Mouse (Mus musculus) heart, embryonic 15.5 days (tissue): ENCODE measurements at regions not wholly inside any gene's neighbourhood (a gene's known extent, or its start where the extent isn't known, plus 50 kb on each side); places are given as distances from the start of the nearest gene placed in this dataset.

ENCODE experiments used
- ATAC-seq: fragments of 200-750 bp; cut with Nextera tagmentation; replicated peaks from 2 replicates; pipeline ENCODE4 v1.8.0; 2017; ENCODE audit warnings: low read depth, moderate TSS enrichment; ENCODE audit not compliant: insufficient number of reproducible peaks, insufficient read depth, low FRiP score
- H3K27ac ChIP-seq: fragments of 300-500 bp; sonication (generic); 2 replicates; pipeline ENCODE4 v1.5.1; 2015; ENCODE audit warnings: mild to moderate bottlenecking, inconsistent platforms
- H3K27me3 ChIP-seq: fragments of 300-500 bp; sonication (generic); 2 replicates; pipeline ENCODE4 v1.6.1; 2015; ENCODE audit warnings: inconsistent platforms
- H3K36me3 ChIP-seq: fragments of 300-500 bp; sonication (generic); 2 replicates; pipeline ENCODE4 v1.6.1; 2015; ENCODE audit warnings: mild to moderate bottlenecking, inconsistent platforms
- H3K4me1 ChIP-seq: fragments of 300-500 bp; sonication (generic); replicated peaks from 2 replicates; pipeline ENCODE4 v1.6.1; 2015; ENCODE audit warnings: inconsistent platforms
- H3K4me2 ChIP-seq: fragments of 300-500 bp; sonication (generic); 2 replicates; pipeline ENCODE4 v1.6.1; 2015; ENCODE audit warnings: inconsistent platforms, mild to moderate bottlenecking, moderate library complexity
- H3K4me3 ChIP-seq: fragments of 300-500 bp; sonication (generic); 2 replicates; pipeline ENCODE4 v1.5.1; 2015; ENCODE audit warnings: mild to moderate bottlenecking, inconsistent platforms
- H3K9ac ChIP-seq: fragments of 300-500 bp; sonication (generic); 2 replicates; pipeline ENCODE4 v1.6.1; 2015; ENCODE audit warnings: mild to moderate bottlenecking, inconsistent platforms
- H3K9me3 ChIP-seq: fragments of 300-500 bp; sonication (generic); replicated peaks from 2 replicates; pipeline ENCODE4 v1.6.1; 2016; ENCODE audit warnings: inconsistent platforms
- WGBS: fragments of 180-500 bp; shearing (Covaris S2); methylation state at CpG from one replicate; pipeline ENCODE4 v1.1.7; 2015; ENCODE audit warnings: mixed read lengths; 5-methylcytosine and 5-hydroxymethylcytosine counted together

DNA sequence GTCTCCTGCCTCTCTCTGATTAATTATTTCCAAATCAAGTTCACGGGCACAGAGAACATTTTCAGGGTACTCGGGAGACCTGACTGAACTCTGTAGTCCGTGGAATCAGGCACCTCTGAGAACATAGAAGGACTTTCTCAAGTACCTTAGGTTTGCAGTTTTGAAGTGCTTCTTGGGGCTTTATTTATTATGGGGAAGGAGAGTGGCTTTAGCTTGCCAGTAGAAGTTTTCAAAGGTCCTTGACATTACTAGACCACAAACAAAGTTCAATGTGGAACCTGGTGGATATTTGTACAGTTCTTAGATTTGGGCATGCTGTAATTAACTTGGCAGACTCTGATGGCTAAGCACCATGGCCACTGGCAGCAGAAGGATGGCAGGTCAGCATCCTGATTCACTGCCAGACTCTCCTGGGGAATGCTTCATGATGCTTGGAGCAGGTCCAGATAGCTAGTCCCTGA is 853.5 kb downstream of the Adgrl2 start:
- H3K9ac ChIP-seq, result no peak overlapping the region
- no peak overlapping the region for H3K4me3 ChIP-seq
- H3K36me3 ChIP-seq, result no peaks in the 10 kb centered on the region
- WGBS, result 73% methylated on average over 3 of the region's 3 CpGs
- no peak for ATAC-seq
- H3K9me3 ChIP-seq, result no peaks in the 10 kb centered on the region
- no peak overlapping the region for H3K4me2 ChIP-seq
- H3K4me1 ChIP-seq, result no peaks in the 10 kb centered on the region
- no peaks in the 10 kb centered on the region for H3K27me3 ChIP-seq
- no peak overlapping the region for H3K27ac ChIP-seq

- Histone ChIP-seq H3K36me3 (no peaks in the 10 kb centered on the region), H3K27ac (no peak overlapping the region), H3K27me3 (no peaks in the 10 kb centered on the region), H3K4me3 (no peak overlapping the region), H3K9me3 (no peaks in the 10 kb centered on the region), H3K9ac (no peak overlapping the region), H3K4me1 (no peaks in the 10 kb centered on the region), H3K4me2 (no peak overlapping the region)
- WGBS, result 70% methylated on average over 2 of the region's 2 CpGs
- no peak for ATAC-seq
Measured at GRCm38 (mm10) chr3:148134646-148135045, 855.7 kb downstream of the Adgrl2 start.

DNA sequence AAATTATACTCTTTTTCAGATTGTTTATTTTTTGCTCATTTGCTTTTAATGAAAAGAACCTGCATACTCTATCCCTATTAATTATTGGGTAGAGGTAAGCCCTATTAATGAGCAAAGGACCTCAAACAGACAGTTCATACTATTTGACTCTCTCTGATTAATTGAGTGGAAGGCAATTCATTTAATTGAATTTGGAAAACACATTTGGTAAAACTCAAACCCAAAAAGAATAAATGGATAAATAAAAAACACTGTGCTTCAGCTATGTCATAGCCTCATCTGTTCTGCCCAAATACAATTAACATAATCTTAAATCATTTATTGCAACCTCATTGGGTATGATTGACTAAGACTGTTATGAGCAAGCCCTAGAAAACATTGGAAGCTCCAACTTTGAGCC is 874.8 kb downstream of the Adgrl2 start:
- Histone ChIP-seq H3K9ac (no peak overlapping the region), H3K4me2 (no peak overlapping the region), H3K36me3 (no peaks in the 10 kb centered on the region), H3K4me1 (no peaks in the 10 kb centered on the region), H3K27me3 (no peaks in the 10 kb centered on the region), H3K27ac (no peak overlapping the region), H3K9me3 (no peaks in the 10 kb centered on the region), H3K4me3 (no peak overlapping the region)
- ATAC-seq, result no peak

DNA sequence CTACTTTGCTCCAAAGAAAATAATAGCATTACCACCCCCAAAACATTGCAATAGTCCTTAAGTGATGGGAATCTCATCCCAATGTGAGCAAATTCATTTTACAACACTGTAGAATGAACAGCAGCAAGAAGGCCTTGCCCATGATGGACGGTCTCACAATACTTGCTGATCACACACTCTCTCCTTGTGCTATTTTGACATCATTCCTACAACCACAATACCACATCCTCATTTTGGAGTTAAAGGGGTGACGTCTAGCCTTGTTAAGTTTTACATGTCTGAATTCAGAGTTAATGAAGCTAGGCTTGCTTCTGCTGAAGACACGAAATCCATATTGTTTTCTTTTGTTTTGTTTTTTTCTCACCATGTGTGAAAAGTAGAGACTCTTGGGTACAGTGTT is 878.2 kb downstream of the Adgrl2 start:
- no peak overlapping the region for H3K4me3 ChIP-seq
- H3K27ac ChIP-seq, result no peak overlapping the region
- H3K36me3 ChIP-seq, result no peaks in the 10 kb centered on the region
- ATAC-seq, result no peak
- no peaks in the 10 kb centered on the region for H3K9me3 ChIP-seq
- no peaks in the 10 kb centered on the region for H3K4me1 ChIP-seq
- no peak overlapping the region for H3K4me2 ChIP-seq
- no peaks in the 10 kb centered on the region for H3K27me3 ChIP-seq
- 78% methylated on average over 3 of the region's 3 CpGs for WGBS
- H3K9ac ChIP-seq, result no peak overlapping the region

DNA sequence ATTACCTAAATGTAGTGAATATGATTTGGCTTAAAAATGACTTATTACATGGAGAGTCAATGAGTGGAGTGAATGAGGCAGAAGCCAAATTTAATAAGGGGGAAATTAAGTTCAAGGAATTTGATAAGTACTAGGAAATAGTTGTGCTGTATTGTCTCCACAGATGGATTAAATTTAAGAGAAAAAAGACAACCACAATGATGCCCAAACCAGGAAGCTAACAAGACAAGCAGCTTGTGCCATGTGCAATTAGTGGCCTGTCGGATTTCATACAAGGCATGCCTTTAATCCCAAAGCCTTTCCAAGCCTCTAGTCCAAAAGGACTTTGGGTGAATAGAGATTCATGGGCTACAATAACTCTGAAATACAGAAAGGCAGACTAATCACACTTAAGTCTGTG is 883.3 kb downstream of the Adgrl2 start:
- H3K27ac ChIP-seq, result no peak overlapping the region
- no peak for ATAC-seq
- no peak overlapping the region for H3K4me3 ChIP-seq
- H3K4me2 ChIP-seq, result no peak overlapping the region
- no peaks in the 10 kb centered on the region for H3K9me3 ChIP-seq
- H3K9ac ChIP-seq, result no peak overlapping the region
- H3K4me1 ChIP-seq, result no peaks in the 10 kb centered on the region
- H3K27me3 ChIP-seq, result no peaks in the 10 kb centered on the region
- 86% methylated on average over 1 of the region's 1 CpGs for WGBS
- no peaks in the 10 kb centered on the region for H3K36me3 ChIP-seq

DNA sequence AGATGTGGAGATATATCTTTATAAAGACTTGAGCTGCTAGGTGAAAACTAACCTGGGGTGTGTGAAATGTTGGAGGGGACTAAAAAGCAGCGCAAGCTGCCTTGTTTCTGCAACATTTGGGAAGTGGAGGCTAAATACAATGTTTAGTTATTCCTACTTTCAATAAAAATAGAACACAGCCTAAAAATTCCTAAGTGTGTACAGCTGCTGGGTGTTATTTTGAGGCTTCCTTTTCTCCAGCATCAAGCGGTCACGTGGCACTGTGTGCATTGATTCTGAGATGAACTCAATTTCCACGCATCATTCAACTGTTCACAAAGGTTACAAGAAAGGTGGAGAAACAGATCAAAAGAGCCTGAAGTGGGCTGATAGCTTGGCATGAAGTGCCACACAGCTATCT is 896.4 kb downstream of the Adgrl2 start:
- WGBS, result 85% methylated on average over 4 of the region's 4 CpGs
- H3K36me3 ChIP-seq, result no peaks in the 10 kb centered on the region
- ATAC-seq, result no peak

DNA sequence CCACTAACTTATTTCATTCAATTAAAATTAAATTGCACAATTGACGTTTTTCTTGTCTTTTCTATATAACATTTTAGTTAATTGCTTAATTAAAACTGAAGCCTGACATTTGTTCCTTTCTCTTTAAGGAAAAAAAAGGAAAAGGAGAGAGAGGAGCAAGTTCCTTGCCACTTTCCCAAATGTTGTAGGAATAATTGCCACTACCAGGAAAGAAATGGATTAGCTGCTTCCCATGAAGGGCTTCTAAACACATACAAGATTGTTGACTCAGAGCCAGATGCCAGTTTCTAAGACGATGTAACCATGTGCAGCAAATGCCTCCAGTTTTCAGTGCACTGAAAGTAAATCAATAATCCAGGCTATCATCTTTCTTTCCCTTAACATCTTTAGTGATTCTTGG is 914.5 kb downstream of the Adgrl2 start:
- no peaks in the 10 kb centered on the region for H3K4me1 ChIP-seq
- H3K27ac ChIP-seq, result no peak overlapping the region
- H3K9ac ChIP-seq, result no peak overlapping the region
- no peaks in the 10 kb centered on the region for H3K9me3 ChIP-seq
- H3K27me3 ChIP-seq, result no peaks in the 10 kb centered on the region
- no peak overlapping the region for H3K4me2 ChIP-seq
- WGBS, result 53% methylated on average over 2 of the region's 2 CpGs
- no peak for ATAC-seq
- H3K36me3 ChIP-seq, result no peaks in the 10 kb centered on the region
- no peak overlapping the region for H3K4me3 ChIP-seq

More for the DNA sequence above, 896.4 kb downstream of the Adgrl2 start:
- Histone ChIP-seq H3K4me1 (no peaks in the 10 kb centered on the region), H3K27me3 (no peaks in the 10 kb centered on the region), H3K9ac (no peak overlapping the region), H3K4me3 (no peak overlapping the region), H3K4me2 (no peak overlapping the region), H3K27ac (no peak overlapping the region), H3K9me3 (no peaks in the 10 kb centered on the region)

- no peak overlapping the region for H3K27ac ChIP-seq
- no peak overlapping the region for H3K4me2 ChIP-seq
- H3K9me3 ChIP-seq, result no peaks in the 10 kb centered on the region
- H3K27me3 ChIP-seq, result no peaks in the 10 kb centered on the region
- H3K4me3 ChIP-seq, result no peak overlapping the region
- no peaks in the 10 kb centered on the region for H3K4me1 ChIP-seq
- 90% methylated on average over 6 of the region's 6 CpGs for WGBS
- no peak for ATAC-seq
- no peak overlapping the region for H3K9ac ChIP-seq
- no peaks in the 10 kb centered on the region for H3K36me3 ChIP-seq
Measured at GRCm38 (mm10) chr3:148066701-148067100, 923.7 kb downstream of the Adgrl2 start.

GRCm38 (mm10) chr3:148056074-148056473 is 934.3 kb downstream of the Adgrl2 start:
- H3K36me3 ChIP-seq, result no peaks in the 10 kb centered on the region
- no peak overlapping the region for H3K27ac ChIP-seq
- peak; percentile 64; the same call in 1 of the 2 replicates for ATAC-seq
- no peaks in the 10 kb centered on the region for H3K9me3 ChIP-seq
- peaks cover 2% of the 10 kb centered on the region; the same call in 1 of the 2 replicates for H3K4me1 ChIP-seq
- 24% methylated on average over 4 of the region's 4 CpGs for WGBS
- H3K9ac ChIP-seq, result no peak overlapping the region
- H3K4me3 ChIP-seq, result no peak overlapping the region
- no peaks in the 10 kb centered on the region for H3K27me3 ChIP-seq
- no peak overlapping the region for H3K4me2 ChIP-seq

DNA sequence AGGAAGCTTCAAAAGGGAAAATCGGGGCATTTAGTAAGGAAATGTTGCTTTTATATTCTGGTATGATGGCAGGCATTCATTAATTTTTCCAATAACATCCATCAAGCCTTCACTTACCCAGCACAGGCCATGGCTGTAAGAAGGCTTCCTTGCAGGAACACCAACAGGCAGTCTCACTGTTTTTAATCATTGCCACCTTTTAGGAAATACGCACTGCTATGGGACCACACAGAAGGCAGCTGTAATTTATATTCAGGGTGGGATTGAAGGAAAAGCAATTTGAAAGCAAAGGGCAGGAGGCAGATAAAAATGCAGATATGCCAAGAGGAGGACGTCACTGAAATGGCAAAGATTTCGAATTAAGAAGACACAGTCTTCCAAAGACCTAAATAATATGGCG is 937.8 kb downstream of the Adgrl2 start:
- WGBS, result 69% methylated on average over 5 of the region's 5 CpGs
- H3K9ac ChIP-seq, result no peak overlapping the region
- no peak for ATAC-seq
- H3K36me3 ChIP-seq, result no peaks in the 10 kb centered on the region
- H3K9me3 ChIP-seq, result no peaks in the 10 kb centered on the region
- H3K4me1 ChIP-seq, result peaks cover 2% of the 10 kb centered on the region; the same call in 1 of the 2 replicates
- H3K27me3 ChIP-seq, result no peaks in the 10 kb centered on the region
- H3K27ac ChIP-seq, result no peak overlapping the region
- H3K4me3 ChIP-seq, result no peak overlapping the region
- H3K4me2 ChIP-seq, result no peak overlapping the region

GRCm38 (mm10) chr3:148048247-148048646 is 942.1 kb downstream of the Adgrl2 start:
- no peaks in the 10 kb centered on the region for H3K36me3 ChIP-seq
- H3K27me3 ChIP-seq, result no peaks in the 10 kb centered on the region
- H3K27ac ChIP-seq, result no peak overlapping the region
- 83% methylated on average over 2 of the region's 2 CpGs for WGBS
- H3K4me3 ChIP-seq, result no peak overlapping the region
- H3K4me1 ChIP-seq, result no peaks in the 10 kb centered on the region
- H3K9me3 ChIP-seq, result no peaks in the 10 kb centered on the region
- no peak for ATAC-seq
- no peak overlapping the region for H3K4me2 ChIP-seq
- H3K9ac ChIP-seq, result no peak overlapping the region

- Histone ChIP-seq H3K4me3 (no peak overlapping the region), H3K9me3 (no peaks in the 10 kb centered on the region), H3K4me2 (no peak overlapping the region), H3K27ac (no peak overlapping the region), H3K36me3 (no peaks in the 10 kb centered on the region), H3K9ac (no peak overlapping the region), H3K27me3 (no peaks in the 10 kb centered on the region), H3K4me1 (peaks cover 2% of the 10 kb centered on the region; the same call in 1 of the 2 replicates)
- WGBS, result 78% methylated on average over 6 of the region's 6 CpGs
- ATAC-seq, result no peak
Measured at GRCm38 (mm10) chr3:148032532-148032931, 957.8 kb downstream of the Adgrl2 start.
